Mouse (Mus musculus) stomach, postnatal 0 days (tissue): ENCODE measurements around the gene Mrpl27.
"Not testable (repeated sequence)": the region's sequence is repeated elsewhere in the genome, so short reads cannot be mapped to it uniquely, and the experiment has no call there.

Experiments
- CTCF ChIP-seq: IDR thresholded peaks from 2 replicates; pipeline ENCODE4 v1.5.1; 2016; ENCODE audit warnings: antibody characterized with exemption, low read depth, mild to moderate bottlenecking, moderate library complexity
- EP300 ChIP-seq: optimal IDR thresholded peaks from 2 replicates; pipeline ENCODE3; 2016; ENCODE audit warnings: antibody characterized with exemption

- not testable (repeated sequence) for TF ChIP-seq CTCF, EP300
Observed at GRCm38 (mm10) chr11:94692502-94692901, 38.9 kb downstream of the Mrpl27 start.
